Mouse (Mus musculus) urinary bladder, postnatal 14 days (tissue): ENCODE results near the gene Ptx4.
A peak's percentile ranks its signal among the peaks of the same experiment; 100 is the strongest.

Source experiments
- DNase-seq: peaks from one replicate; pipeline ENCODE4 v3.0.0; 2021; ENCODE audit warnings: low spot score

The Ptx4 gene

GRCm38 (mm10) chr17:25120406-25120805 lies at the start of gene Ptx4:
Ptx4 (plus strand) TSS chr17:25120760.
- no peak for DNase-seq

GRCm38 (mm10) chr17:25076906-25077305 lies 43.7 kb upstream of the Ptx4 start:
- no peak for DNase-seq

DNA sequence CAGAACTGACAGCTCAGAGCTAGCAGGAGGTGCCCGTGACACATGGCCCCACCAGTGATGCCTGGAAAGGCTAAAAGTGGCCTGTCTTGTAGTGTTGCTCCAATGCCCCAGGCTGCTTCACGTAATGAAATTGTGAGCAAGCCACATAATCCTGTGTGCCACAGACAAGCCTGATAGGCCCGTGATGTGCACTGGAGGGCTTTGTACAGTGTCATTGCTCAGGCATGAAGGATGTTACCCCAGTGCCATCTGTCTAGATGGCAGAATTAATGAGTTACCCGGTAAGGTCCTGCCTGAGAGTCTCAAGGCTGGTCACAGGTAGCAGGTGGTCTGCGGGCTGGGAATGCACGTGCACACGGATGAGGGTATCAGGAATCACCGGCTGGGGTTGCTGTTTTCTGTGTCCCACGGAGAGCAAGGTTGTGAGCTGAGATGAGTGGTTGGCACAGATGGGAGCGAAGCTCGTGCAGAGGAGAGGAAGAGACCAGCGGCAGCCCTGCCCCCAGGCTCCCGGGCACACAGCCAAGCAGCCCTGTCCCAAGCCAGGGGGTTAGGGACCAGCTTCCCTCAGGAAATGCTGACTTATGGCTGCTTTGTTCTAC lies 42.7 kb upstream of the Ptx4 start:
- peak; percentile 66 for DNase-seq

DNA sequence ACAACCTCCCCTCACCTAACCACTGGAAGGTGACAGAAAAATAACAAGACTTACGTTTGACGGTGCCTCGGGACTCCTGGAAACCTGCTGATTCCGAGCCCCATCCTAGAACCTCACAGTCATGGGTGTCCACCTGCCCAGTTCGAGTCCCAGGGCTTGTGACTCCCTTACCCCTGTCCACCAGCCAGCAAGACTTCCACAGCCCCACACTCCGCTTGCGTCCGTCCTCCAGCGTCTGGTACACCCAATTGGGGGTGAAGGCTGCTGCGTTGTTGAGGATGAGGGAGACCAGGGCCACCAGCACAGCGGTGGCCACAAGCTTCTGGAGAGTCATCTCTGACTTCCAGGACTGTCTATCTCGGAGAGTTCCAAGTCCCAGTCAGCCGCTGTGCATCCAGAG lies 40.4 kb upstream of the Ptx4 start:
- DNase-seq = no peak

DNA sequence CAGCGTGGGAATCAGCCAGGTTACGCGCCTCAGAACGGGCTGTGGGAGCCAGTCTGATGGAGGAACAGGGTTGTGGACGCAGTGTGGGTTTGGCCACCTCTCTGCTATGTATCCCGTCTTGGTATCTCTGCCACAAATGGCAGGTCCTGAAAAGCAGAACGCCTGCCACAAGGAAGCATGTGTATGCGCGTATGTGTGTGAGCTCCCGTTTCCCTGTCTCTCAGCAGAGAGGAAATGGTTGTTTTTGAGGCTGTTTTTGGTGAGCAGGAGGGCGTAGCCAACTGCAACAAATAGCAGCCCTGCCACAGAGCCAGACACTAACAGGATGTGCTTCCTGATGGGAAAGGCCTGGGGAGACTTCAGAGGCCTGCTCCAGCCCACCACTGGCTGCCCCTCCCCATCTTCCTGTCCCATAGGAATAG lies 39.6 kb upstream of the Ptx4 start:
- peak; percentile 47 for DNase-seq

- peak; percentile 49 for DNase-seq
Observed at GRCm38 (mm10) chr17:25082081-25082847, 38.3 kb upstream of the Ptx4 start.

- DNase-seq = no peak
Observed at GRCm38 (mm10) chr17:25082887-25083286, 37.7 kb upstream of the Ptx4 start.

GRCm38 (mm10) chr17:25083444-25083931 lies 37.1 kb upstream of the Ptx4 start, which contains the start of gene Tmem204:
Tmem204 (minus strand) TSS chr17:25083591.
- peak; percentile 71 for DNase-seq

- DNase-seq = no peak
Observed at GRCm38 (mm10) chr17:25084835-25085385, 35.6 kb upstream of the Ptx4 start.

DNA sequence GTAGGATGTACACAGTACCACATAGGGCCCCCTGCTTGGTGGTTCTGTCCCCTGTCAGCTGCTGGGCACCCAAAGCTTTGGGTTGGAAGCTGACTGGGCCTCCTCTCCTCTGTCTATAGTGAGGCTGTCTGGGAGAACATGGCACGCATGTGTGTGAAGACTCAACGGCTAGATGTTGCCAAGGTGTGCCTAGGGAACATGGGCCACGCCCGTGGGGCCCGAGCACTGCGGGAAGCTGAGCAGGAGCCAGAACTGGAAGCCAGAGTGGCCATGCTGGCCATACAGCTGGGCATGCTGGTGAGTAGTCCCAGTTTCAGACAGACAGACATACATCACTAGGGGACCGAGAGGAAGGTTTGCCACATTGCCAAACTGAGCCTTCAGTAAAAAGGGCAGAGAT lies 33.8 kb upstream of the Ptx4 start:
- DNase-seq = no peak

DNA sequence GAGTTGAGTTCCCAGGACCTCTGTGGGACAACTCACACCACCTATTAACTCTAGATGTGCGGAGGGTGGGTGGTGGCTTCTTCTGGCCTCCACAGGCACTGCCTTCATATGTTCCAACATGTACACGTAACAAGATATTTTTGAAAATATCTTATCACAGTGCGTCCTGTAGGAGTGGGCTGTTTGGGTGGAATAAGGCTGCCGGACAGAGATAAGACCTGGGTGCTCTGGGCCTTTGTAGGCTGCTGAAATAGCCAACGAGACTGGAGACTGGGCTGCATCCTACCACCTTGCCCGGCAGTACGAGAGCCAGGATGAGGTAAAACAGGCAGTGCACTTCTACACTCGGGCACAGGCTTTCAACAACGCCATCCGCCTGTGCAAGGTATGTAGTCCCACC lies 31.4 kb upstream of the Ptx4 start:
- no peak for DNase-seq

- no peak for DNase-seq
Observed at GRCm38 (mm10) chr17:25090450-25090849, 30.1 kb upstream of the Ptx4 start.

GRCm38 (mm10) chr17:25096221-25096620 lies 24.3 kb upstream of the Ptx4 start:
- DNase-seq = no peak

- no peak for DNase-seq
Observed at GRCm38 (mm10) chr17:25100052-25100451, 20.5 kb upstream of the Ptx4 start.

DNA sequence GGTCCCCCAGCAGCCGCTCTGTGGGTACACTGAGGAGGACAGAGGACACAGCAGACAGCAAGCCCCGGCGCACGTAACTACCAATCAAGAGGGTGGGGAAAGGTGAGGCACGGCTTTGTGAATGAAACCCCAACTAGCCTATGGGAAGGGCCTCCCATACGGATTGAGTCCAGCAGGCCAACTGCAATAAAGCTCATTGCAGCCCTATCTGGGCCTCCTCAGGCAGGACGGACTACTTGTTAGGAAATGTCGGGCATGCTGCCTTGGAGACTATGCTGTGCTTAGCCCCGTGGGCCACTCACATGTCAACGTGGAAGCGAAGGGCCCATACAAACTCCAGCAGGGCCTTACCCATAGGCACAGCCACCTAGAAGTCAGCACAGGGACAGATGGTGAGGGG lies 19.2 kb upstream of the Ptx4 start:
- DNase-seq = no peak

DNA sequence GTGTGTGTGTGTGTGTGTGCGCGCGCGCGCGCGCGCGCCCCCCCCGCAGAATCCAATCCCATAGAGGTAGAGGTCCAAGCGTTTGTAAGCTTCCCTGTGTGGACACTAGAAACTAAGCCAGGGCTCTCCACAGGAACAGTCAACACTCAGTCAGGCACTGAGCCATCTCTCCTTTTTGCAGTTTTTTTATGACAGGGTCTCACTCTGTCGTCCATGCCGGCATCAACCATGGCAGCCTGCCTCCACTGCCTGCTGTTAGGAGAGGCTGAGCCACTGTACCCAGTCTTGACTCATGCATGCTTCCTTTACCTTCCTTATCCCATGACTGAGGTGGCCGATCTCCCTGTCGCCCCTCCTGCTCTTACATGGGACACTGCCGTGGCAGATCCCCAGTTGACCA lies 12.8 kb upstream of the Ptx4 start:
- DNase-seq = no peak

DNA sequence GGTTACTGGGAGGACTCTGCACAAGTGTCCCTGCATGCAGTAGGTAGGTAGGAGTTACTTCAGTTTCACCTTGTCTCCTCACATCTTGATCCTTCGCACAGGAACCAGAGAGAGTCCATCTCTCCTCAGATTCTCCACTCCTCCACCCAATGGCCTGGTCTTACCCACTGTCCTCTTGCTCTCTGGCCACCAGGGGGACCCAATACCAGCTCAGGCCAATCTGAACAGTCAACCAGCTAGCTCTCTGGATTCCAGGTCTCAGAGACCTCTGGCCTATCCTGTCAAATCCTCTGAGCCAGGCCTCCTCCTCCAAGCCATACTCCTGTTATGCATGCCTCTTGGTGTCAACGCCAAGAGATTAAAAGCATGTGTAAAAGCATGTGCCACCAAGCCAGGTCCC lies 11.0 kb upstream of the Ptx4 start:
- peak; percentile 44 for DNase-seq

GRCm38 (mm10) chr17:25110590-25110989 lies 10.0 kb upstream of the Ptx4 start:
- DNase-seq = no peak

DNA sequence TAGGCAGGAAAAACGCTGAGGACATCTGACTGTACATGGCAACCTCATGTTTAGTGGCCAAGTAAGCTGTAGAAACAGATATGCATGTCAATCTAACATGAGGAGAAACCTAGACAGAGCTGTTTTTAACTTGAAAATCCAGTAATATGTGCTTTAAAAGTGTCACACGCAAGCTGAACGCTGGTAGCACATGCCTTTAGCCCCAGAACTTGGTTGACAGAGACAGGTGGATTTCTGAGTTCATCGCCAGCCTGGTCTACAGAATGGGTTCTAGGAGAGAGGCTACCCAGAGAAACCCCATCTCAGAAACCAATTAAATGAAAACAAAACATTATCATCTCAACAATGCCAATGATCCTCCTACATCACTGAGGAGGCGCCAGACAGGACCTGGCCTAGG lies 9.3 kb upstream of the Ptx4 start:
- DNase-seq = no peak

- peak; percentile 31 for DNase-seq
Observed at GRCm38 (mm10) chr17:25111739-25112422, 8.7 kb upstream of the Ptx4 start.

- DNase-seq = no peak
Observed at GRCm38 (mm10) chr17:25112423-25112810, 8.1 kb upstream of the Ptx4 start.

- no peak for DNase-seq
Observed at GRCm38 (mm10) chr17:25114908-25115645, 5.5 kb upstream of the Ptx4 start.
